Mouse (Mus musculus) right cerebral cortex, adult 2 months (tissue): ENCODE results near the gene Lrrc49.

Experiments
- DNase-seq, 2 experiments: peaks; one replicate each; pipeline ENCODE4 v3.0.0; 2021 to 2022; ENCODE audit warnings: low spot score in 2 of 2

Gene Lrrc49

GRCm38 (mm10) chr9:60600273-60600672, 87.7 kb downstream of the Lrrc49 start:
- DNase-seq, result no peak

GRCm38 (mm10) chr9:60599489-60599888, 88.5 kb downstream of the Lrrc49 start:
- DNase-seq, result peak; percentile 44 to 58

- DNase-seq, result no peak
These were observed 92.6 kb downstream of the Lrrc49 start for GRCm38 (mm10) chr9:60595406-60595805.

GRCm38 (mm10) chr9:60592974-60593373, 95.0 kb downstream of the Lrrc49 start:
- peak; percentile 36 to 56 for DNase-seq

GRCm38 (mm10) chr9:60592363-60592762, 95.6 kb downstream of the Lrrc49 start:
- DNase-seq, result peak; percentile 35 to 38

- no peak for DNase-seq
These were observed 96.9 kb downstream of the Lrrc49 start for GRCm38 (mm10) chr9:60590871-60591624.

- DNase-seq, result no peak
These were observed 99.0 kb downstream of the Lrrc49 start for GRCm38 (mm10) chr9:60588914-60589313.

- DNase-seq, result no peak
These were observed 101.0 kb downstream of the Lrrc49 start for GRCm38 (mm10) chr9:60586920-60587319.

GRCm38 (mm10) chr9:60585206-60585605, 102.8 kb downstream of the Lrrc49 start:
- no peak for DNase-seq

- DNase-seq, result no peak
These were observed 105.4 kb downstream of the Lrrc49 start for GRCm38 (mm10) chr9:60582553-60582952.

GRCm38 (mm10) chr9:60573011-60573410, 114.9 kb downstream of the Lrrc49 start:
- no peak for DNase-seq

- DNase-seq, result no peak
These were observed 116.2 kb downstream of the Lrrc49 start for GRCm38 (mm10) chr9:60571725-60572124.

- DNase-seq, result no peak
These were observed 116.9 kb downstream of the Lrrc49 start for GRCm38 (mm10) chr9:60571041-60571440.

- DNase-seq, result no peak
These were observed 118.6 kb downstream of the Lrrc49 start for GRCm38 (mm10) chr9:60569366-60569765.

- no peak for DNase-seq
These were observed 124.1 kb downstream of the Lrrc49 start for GRCm38 (mm10) chr9:60563809-60564208.

GRCm38 (mm10) chr9:60562443-60563371, 125.3 kb downstream of the Lrrc49 start:
- no peak for DNase-seq

GRCm38 (mm10) chr9:60561641-60562289, 126.2 kb downstream of the Lrrc49 start:
- DNase-seq, result peak; percentile 47 to 57

GRCm38 (mm10) chr9:60558507-60558906, 129.5 kb downstream of the Lrrc49 start:
- no peak for DNase-seq

GRCm38 (mm10) chr9:60551238-60551637, 136.7 kb downstream of the Lrrc49 start:
- DNase-seq, result no peak

GRCm38 (mm10) chr9:60548182-60548581, 139.8 kb downstream of the Lrrc49 start:
- peak; percentile 23 for DNase-seq

- DNase-seq, result no peak
These were observed 141.8 kb downstream of the Lrrc49 start for GRCm38 (mm10) chr9:60546169-60546568.
